Mouse (Mus musculus) gonadal fat pad, adult 2 months (tissue): ENCODE measurements around the gene Slx1b. TPM values are rescaled to one million over a fixed set of nuclear protein-coding genes. Genes with fewer than 3 reads are reported as not detected.
"Not testable (repeated sequence)": the region's sequence is repeated elsewhere in the genome, so short reads cannot be mapped to it uniquely, and the experiment has no call there.

Experiments
- DNase-seq: peaks from one replicate; pipeline ENCODE4 v3.0.0-alpha.2; 2012; ENCODE audit warnings: low read depth
- polyA plus RNA-seq: library from polyadenylated mRNA; depleted of rRNA; stranded (reverse); fragments of >200 nt; gene quantifications from 2 replicates; pipeline ENCODE4 v1.2.3, GENCODE M21; 2012; rRNA removed

Gene Slx1b
- 24.2 and 26.3 TPM in 2 replicates for polyA plus RNA-seq

GRCm38 (mm10) chr7:126695631-126696207 lies at the start of gene Slx1b:
TSS of gene Slx1b (minus strand) at chr7:126695784.
- peak; percentile 75 for DNase-seq

GRCm38 (mm10) chr7:126741964-126742482 lies 46.4 kb upstream of the Slx1b start:
- no peak for DNase-seq

- no peak for DNase-seq
Observed at GRCm38 (mm10) chr7:126741452-126741851, 45.9 kb upstream of the Slx1b start.

GRCm38 (mm10) chr7:126740977-126741376 lies 45.4 kb upstream of the Slx1b start:
- DNase-seq = no peak

- DNase-seq = no peak
Observed at GRCm38 (mm10) chr7:126740132-126740735, 44.6 kb upstream of the Slx1b start.

- DNase-seq = no peak
Observed at GRCm38 (mm10) chr7:126739551-126739950, 44.0 kb upstream of the Slx1b start.

GRCm38 (mm10) chr7:126736122-126736521 lies 40.5 kb upstream of the Slx1b start:
- DNase-seq = no peak

- DNase-seq = not testable (repeated sequence)
Observed at GRCm38 (mm10) chr7:126730256-126730789, 34.7 kb upstream of the Slx1b start.

- DNase-seq = no peak
Observed at GRCm38 (mm10) chr7:126725667-126726066, 30.1 kb upstream of the Slx1b start.

- DNase-seq = no peak
Observed at GRCm38 (mm10) chr7:126725077-126725476, 29.5 kb upstream of the Slx1b start.

GRCm38 (mm10) chr7:126721635-126722034 lies 26.1 kb upstream of the Slx1b start:
- DNase-seq = no peak

- DNase-seq = no peak
Observed at GRCm38 (mm10) chr7:126718787-126719337, 23.3 kb upstream of the Slx1b start.

GRCm38 (mm10) chr7:126717566-126717965 lies 22.0 kb upstream of the Slx1b start:
- DNase-seq = no peak

GRCm38 (mm10) chr7:126715679-126716078 lies 20.1 kb upstream of the Slx1b start:
- no peak for DNase-seq

GRCm38 (mm10) chr7:126711910-126712309 lies 16.3 kb upstream of the Slx1b start:
- no peak for DNase-seq

GRCm38 (mm10) chr7:126710266-126710665 lies 14.7 kb upstream of the Slx1b start:
- DNase-seq = no peak

- DNase-seq = no peak
Observed at GRCm38 (mm10) chr7:126708175-126708952, 12.8 kb upstream of the Slx1b start.

- no peak for DNase-seq
Observed at GRCm38 (mm10) chr7:126707442-126708174, 12.0 kb upstream of the Slx1b start, which contains the start of gene Coro1a. TSS of gene Coro1a (minus strand) at chr7:126707787.

GRCm38 (mm10) chr7:126704121-126704980 lies 8.8 kb upstream of the Slx1b start:
- DNase-seq = no peak

GRCm38 (mm10) chr7:126703757-126704077 lies 8.1 kb upstream of the Slx1b start:
- DNase-seq = no peak
